Mouse (Mus musculus) layer of hippocampus, postnatal 14 days (tissue): ENCODE measurements around the gene Pax2. TPM values are rescaled to one million over a fixed set of nuclear protein-coding genes. Genes with fewer than 3 reads are reported as not detected.
A peak's percentile ranks its signal among the peaks of the same experiment; 100 is the strongest.

Source experiments
- DNase-seq, 2 experiments: peaks; one replicate each; pipeline ENCODE4 v3.0.0; 2021 to 2022; ENCODE audit warnings: low spot score in 2 of 2, mixed read lengths in 1 of 2
- total RNA-seq, 2 experiments: library from RNA; stranded (reverse); gene quantifications; 2 replicates each; pipeline ENCODE4 v1.2.3; 2021

Gene Pax2
- total RNA-seq, 2 experiments from 2014 or later: 0.24 to 0.28 TPM

GRCm38 (mm10) chr19:44771499-44771898, 15.7 kb downstream of the Pax2 start:
- DNase-seq: no peak

- DNase-seq: no peak
These were observed 26.1 kb downstream of the Pax2 start for GRCm38 (mm10) chr19:44781987-44782386.

- no peak for DNase-seq
These were observed 28.5 kb downstream of the Pax2 start for GRCm38 (mm10) chr19:44784391-44784790.

- no peak for DNase-seq
These were observed 32.6 kb downstream of the Pax2 start for GRCm38 (mm10) chr19:44788488-44788887.

GRCm38 (mm10) chr19:44791981-44792380, 36.1 kb downstream of the Pax2 start:
- no peak for DNase-seq

- no peak for DNase-seq
These were observed 41.5 kb downstream of the Pax2 start for GRCm38 (mm10) chr19:44797110-44798060.

- DNase-seq: no peak
These were observed 42.9 kb downstream of the Pax2 start for GRCm38 (mm10) chr19:44798731-44799130.

- no peak for DNase-seq
These were observed 43.3 kb downstream of the Pax2 start for GRCm38 (mm10) chr19:44799156-44799555.

- DNase-seq: no peak
These were observed 44.5 kb downstream of the Pax2 start for GRCm38 (mm10) chr19:44800327-44800726.

- DNase-seq: no peak
These were observed 52.9 kb downstream of the Pax2 start for GRCm38 (mm10) chr19:44808734-44809133.

GRCm38 (mm10) chr19:44812666-44813429, 57.0 kb downstream of the Pax2 start:
- DNase-seq: no peak

GRCm38 (mm10) chr19:44815111-44815510, 59.3 kb downstream of the Pax2 start:
- DNase-seq: no peak

- DNase-seq: no peak
These were observed 61.7 kb downstream of the Pax2 start for GRCm38 (mm10) chr19:44817403-44818128.

- no peak for DNase-seq
These were observed 62.8 kb downstream of the Pax2 start for GRCm38 (mm10) chr19:44818676-44819075.

- peak; percentile 22 to 29 for DNase-seq
These were observed 65.7 kb downstream of the Pax2 start for GRCm38 (mm10) chr19:44821581-44821980.

GRCm38 (mm10) chr19:44822295-44822694, 66.5 kb downstream of the Pax2 start:
- no peak for DNase-seq

- no peak for DNase-seq
These were observed 67.8 kb downstream of the Pax2 start for GRCm38 (mm10) chr19:44823657-44824056.

- DNase-seq: no peak
These were observed 69.4 kb downstream of the Pax2 start for GRCm38 (mm10) chr19:44825216-44825768.

GRCm38 (mm10) chr19:44825819-44826218, 70.0 kb downstream of the Pax2 start:
- no peak for DNase-seq

GRCm38 (mm10) chr19:44833391-44833790, 77.5 kb downstream of the Pax2 start:
- DNase-seq: no peak
